Mouse (Mus musculus): ENCODE measurements around the gene C730034F03Rik. TPM values are rescaled to one million over a fixed set of nuclear protein-coding genes. Genes with fewer than 3 reads are reported as not detected.
A peak's percentile ranks its signal among the peaks of the same experiment; 100 is the strongest.

Gene C730034F03Rik
- 3.1 TPM in 2 replicates for polyA plus RNA-seq (2014; fragmentation: Nextera tagmentation; extraction: Ambion mirVana)

DNA sequence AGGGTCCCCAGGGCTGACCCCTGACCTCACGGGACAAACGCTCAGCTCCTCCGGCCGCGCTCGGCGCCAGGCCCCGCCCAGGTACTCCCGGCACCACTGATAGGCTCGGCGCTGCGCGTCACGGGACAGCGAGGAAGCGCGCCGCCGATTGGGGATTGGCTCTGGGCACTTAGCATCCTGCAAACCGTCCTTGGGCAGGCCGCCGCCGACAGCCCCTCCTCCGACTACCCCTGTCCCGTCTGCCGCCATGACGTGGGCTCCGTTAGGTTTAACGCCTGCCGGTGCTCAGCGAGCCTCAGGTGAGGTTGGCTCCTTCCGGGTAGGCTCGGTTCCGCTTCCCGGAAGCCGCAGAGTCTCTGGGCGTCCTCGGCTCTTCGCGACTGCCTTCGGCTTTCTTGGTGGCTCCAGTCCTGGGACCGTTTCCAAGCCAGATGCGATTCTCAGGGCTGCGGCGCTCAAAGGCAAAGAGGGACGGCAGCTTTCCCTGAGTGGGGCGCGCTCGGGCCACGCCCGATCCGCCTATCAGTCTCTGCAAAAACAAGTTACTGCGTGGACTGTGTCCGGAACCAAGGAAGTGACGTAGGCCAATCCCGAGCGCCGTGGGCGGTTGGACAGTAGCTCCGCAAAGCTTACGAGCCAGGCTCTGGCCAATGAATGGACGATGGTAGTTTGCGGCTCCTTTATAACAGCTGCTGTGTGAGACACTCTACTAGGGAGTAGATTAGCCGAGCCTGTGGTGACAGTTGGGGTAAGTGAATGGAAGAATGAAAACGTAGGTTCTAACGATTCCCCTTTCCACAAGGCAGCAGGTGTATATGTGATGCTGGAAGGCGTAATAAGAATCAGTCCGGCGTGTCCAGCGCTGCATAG is at the start of gene C730034F03Rik, which contains the start of the genes Gm44502 and Chkb:
TSS of gene C730034F03Rik (plus strand) at position 238 of the 870 bp plus-strand sequence.
TSS of gene Gm44502 (minus strand) at position 345 of the 870 bp plus-strand sequence.
TSS of gene Chkb (minus strand) at position 557 of the 870 bp plus-strand sequence.
- Histone ChIP-seq H3K9me3 (ENCODE audit: control insufficient read depth, low read length) (no peaks in the 10 kb centered on the region), H3K27ac (ENCODE audit: low read depth, low read length) (peak within 1 kb of the TSS; percentile 94), H3K4me1 (ENCODE audit: control insufficient read depth, insufficient read depth, low read length) (peaks cover 4% of the 10 kb centered on the region; the same call in 1 of the 2 replicates), H3K4me3 (ENCODE audit: low read length) (peak within 1 kb of the TSS; percentile 72), H3K9ac (ENCODE audit: low read depth, low read length) (peak within 1 kb of the TSS; percentile 68), H3K27me3 (ENCODE audit: control insufficient read depth, insufficient read depth, low read length) (no peaks in the 10 kb centered on the region), H3K36me3 (ENCODE audit: control insufficient read depth, insufficient read depth, low read length) (peaks cover 21% of the 10 kb centered on the region), H3K4me2 (replicated peaks; ENCODE audit: low read depth, low read length) (peak within 1 kb of the TSS; percentile 89)
- ATAC-seq (ENCODE audit: low FRiP score, low TSS enrichment) = peak; percentile 93
- under 1% methylated on average over 70 of the region's 70 CpGs for WGBS

DNA sequence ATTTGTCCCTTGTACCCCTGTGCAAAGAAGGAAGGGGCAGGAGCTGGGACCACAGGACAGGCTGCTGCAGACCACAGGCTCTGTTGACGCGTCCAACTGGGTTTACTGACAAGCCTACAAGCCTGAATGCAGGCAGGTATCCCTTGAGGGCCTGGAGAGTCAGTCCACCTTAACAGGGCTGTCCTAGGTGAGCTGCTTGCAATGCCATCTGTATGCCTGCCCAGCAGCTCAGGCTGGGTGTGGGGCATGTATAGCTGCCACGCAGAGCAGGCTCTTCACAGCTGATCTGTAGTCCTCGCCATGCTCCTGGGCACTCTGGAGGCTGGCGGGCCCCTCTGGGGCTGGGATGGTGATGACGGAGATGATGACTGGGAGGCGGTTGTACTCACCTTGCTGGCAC is 44.8 kb upstream of the C730034F03Rik start, which contains the start of gene Klhdc7b:
TSS of gene Klhdc7b (plus strand) at position 301 of the 400 bp plus-strand sequence.
- WGBS = 90% methylated on average over 7 of the region's 7 CpGs
- H3K36me3 ChIP-seq (ENCODE audit: control insufficient read depth, insufficient read depth, low read length) = no peaks in the 10 kb centered on the region
- H3K4me1 ChIP-seq (ENCODE audit: control insufficient read depth, insufficient read depth, low read length) = peaks cover under 1% of the 10 kb centered on the region; the same call in 1 of the 2 replicates
- peaks cover 7% of the 10 kb centered on the region for H3K27me3 ChIP-seq (ENCODE audit: control insufficient read depth, insufficient read depth, low read length)
- no peak within 1 kb of the TSS for H3K4me3 ChIP-seq (ENCODE audit: low read length)
- ATAC-seq (ENCODE audit: low FRiP score, low TSS enrichment) = no peak
- no peaks in the 10 kb centered on the region for H3K9me3 ChIP-seq (ENCODE audit: control insufficient read depth, low read length)
- H3K27ac ChIP-seq (ENCODE audit: low read depth, low read length) = no peak within 1 kb of the TSS
- no peak within 1 kb of the TSS for H3K4me2 ChIP-seq (replicated peaks; ENCODE audit: low read depth, low read length)
- no peak within 1 kb of the TSS for H3K9ac ChIP-seq (ENCODE audit: low read depth, low read length)

DNA sequence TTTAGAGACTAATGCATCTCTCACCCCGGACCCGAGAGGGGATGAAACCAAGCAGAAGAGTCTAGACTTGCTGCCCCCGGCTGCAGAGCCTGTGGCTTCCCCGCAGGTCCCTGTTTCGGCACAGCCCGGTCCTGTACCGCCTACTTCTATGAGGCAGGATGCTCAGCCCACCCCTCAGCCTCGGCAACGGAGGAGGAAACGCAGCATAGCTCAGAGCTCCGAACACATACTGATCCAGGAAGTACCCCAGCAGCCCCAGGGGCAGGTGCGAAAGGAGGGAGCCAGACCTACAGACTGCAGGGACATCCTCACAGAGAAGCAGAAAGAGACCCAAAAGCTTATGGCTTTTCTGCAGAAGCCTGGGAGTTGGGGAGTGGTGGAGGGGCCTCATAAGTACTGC is 42.3 kb upstream of the C730034F03Rik start:
- Histone ChIP-seq H3K36me3 (ENCODE audit: control insufficient read depth, insufficient read depth, low read length) (no peaks in the 10 kb centered on the region), H3K9me3 (ENCODE audit: control insufficient read depth, low read length) (no peaks in the 10 kb centered on the region), H3K4me2 (replicated peaks; ENCODE audit: low read depth, low read length) (no peak overlapping the region), H3K27ac (ENCODE audit: low read depth, low read length) (no peak overlapping the region), H3K27me3 (ENCODE audit: control insufficient read depth, insufficient read depth, low read length) (no peaks in the 10 kb centered on the region; the same call in 1 of the 2 replicates), H3K9ac (ENCODE audit: low read depth, low read length) (no peak overlapping the region), H3K4me1 (ENCODE audit: control insufficient read depth, insufficient read depth, low read length) (no peaks in the 10 kb centered on the region), H3K4me3 (ENCODE audit: low read length) (no peak overlapping the region)
- no peak for ATAC-seq (ENCODE audit: low FRiP score, low TSS enrichment)
- WGBS = 48% methylated on average over 12 of the region's 12 CpGs

DNA sequence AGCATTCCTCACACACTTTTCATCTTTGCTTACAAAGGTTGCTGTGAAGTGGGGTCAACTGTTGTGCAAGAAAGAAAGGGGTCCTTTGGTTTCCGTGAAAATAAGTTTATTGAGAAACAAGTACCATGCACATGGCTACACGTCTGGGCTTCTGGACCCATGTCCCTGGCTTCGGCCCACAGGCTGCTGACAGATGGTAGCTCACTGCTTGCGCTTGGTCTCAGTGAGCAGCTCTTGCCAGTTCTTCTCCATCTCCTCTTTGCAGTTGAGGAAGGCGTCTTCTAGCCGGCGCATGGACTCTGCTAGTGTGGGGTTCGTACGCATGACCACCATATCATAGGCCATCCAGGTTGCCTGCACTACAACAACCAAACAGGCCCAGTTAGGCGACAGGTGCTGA is 39.3 kb upstream of the C730034F03Rik start:
- no peak for ATAC-seq (ENCODE audit: low FRiP score, low TSS enrichment)
- 93% methylated on average over 10 of the region's 10 CpGs for WGBS
- H3K27ac ChIP-seq (ENCODE audit: low read depth, low read length) = no peak overlapping the region
- H3K9me3 ChIP-seq (ENCODE audit: control insufficient read depth, low read length) = no peaks in the 10 kb centered on the region
- no peaks in the 10 kb centered on the region for H3K4me1 ChIP-seq (ENCODE audit: control insufficient read depth, insufficient read depth, low read length)
- H3K4me3 ChIP-seq (ENCODE audit: low read length) = no peak overlapping the region
- no peaks in the 10 kb centered on the region for H3K36me3 ChIP-seq (ENCODE audit: control insufficient read depth, insufficient read depth, low read length)
- H3K9ac ChIP-seq (ENCODE audit: low read depth, low read length) = no peak overlapping the region
- H3K4me2 ChIP-seq (replicated peaks; ENCODE audit: low read depth, low read length) = no peak overlapping the region
- H3K27me3 ChIP-seq (ENCODE audit: control insufficient read depth, insufficient read depth, low read length) = no peaks in the 10 kb centered on the region

DNA sequence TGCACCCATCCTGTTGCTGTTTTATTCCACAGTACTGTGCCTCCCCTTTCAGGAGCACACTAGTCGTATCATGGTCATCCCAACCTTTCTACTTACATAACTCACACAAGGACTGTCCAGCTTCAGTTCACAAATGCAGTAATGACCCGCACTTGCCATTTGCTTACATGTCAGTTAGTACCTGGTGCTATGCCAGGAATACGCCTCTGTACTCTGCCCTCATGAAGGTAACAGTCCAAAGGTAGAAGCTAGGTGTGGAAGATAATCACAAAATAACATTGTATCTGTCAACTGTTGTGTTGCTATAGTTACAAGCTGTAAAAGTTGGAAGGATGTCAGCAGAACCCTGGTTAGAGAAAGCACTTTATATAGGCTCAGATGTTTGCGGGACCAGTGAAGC is 32.5 kb upstream of the C730034F03Rik start:
- Histone ChIP-seq H3K4me2 (replicated peaks; ENCODE audit: low read depth, low read length) (no peak overlapping the region), H3K27ac (ENCODE audit: low read depth, low read length) (no peak overlapping the region), H3K36me3 (ENCODE audit: control insufficient read depth, insufficient read depth, low read length) (no peaks in the 10 kb centered on the region), H3K4me3 (ENCODE audit: low read length) (no peak overlapping the region), H3K9ac (ENCODE audit: low read depth, low read length) (no peak overlapping the region), H3K4me1 (ENCODE audit: control insufficient read depth, insufficient read depth, low read length) (no peaks in the 10 kb centered on the region), H3K9me3 (ENCODE audit: control insufficient read depth, low read length) (no peaks in the 10 kb centered on the region), H3K27me3 (ENCODE audit: control insufficient read depth, insufficient read depth, low read length) (no peaks in the 10 kb centered on the region)
- no peak for ATAC-seq (ENCODE audit: low FRiP score, low TSS enrichment)
- WGBS = 83% methylated on average over 4 of the region's 4 CpGs

DNA sequence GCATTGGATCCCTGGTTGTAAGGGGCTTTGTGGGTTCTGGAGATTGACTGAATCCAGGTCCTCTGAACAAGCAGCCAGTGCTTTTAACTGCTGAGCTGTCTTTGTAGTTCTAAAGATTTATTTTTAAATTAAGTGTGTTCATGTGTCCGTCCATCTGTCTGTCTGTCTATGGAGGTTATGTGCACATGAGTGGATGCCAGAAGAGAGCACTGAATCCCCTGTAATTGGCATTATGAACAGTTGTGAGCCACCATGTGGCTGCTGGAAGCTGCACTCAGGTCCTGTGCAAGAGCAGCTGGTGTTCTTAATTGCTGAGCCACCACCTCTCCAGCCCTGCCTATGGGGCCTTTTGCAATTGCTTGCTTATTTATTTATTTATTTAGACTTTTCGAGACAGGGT is 31.2 kb upstream of the C730034F03Rik start:
- WGBS = 89% methylated on average over 2 of the region's 2 CpGs
- H3K4me3 ChIP-seq (ENCODE audit: low read length) = no peak overlapping the region
- H3K36me3 ChIP-seq (ENCODE audit: control insufficient read depth, insufficient read depth, low read length) = no peaks in the 10 kb centered on the region
- H3K4me1 ChIP-seq (ENCODE audit: control insufficient read depth, insufficient read depth, low read length) = no peaks in the 10 kb centered on the region
- H3K27me3 ChIP-seq (ENCODE audit: control insufficient read depth, insufficient read depth, low read length) = no peaks in the 10 kb centered on the region
- no peak overlapping the region for H3K9ac ChIP-seq (ENCODE audit: low read depth, low read length)
- no peak overlapping the region for H3K4me2 ChIP-seq (replicated peaks; ENCODE audit: low read depth, low read length)
- no peak overlapping the region for H3K27ac ChIP-seq (ENCODE audit: low read depth, low read length)
- no peak for ATAC-seq (ENCODE audit: low FRiP score, low TSS enrichment)
- no peaks in the 10 kb centered on the region for H3K9me3 ChIP-seq (ENCODE audit: control insufficient read depth, low read length)

DNA sequence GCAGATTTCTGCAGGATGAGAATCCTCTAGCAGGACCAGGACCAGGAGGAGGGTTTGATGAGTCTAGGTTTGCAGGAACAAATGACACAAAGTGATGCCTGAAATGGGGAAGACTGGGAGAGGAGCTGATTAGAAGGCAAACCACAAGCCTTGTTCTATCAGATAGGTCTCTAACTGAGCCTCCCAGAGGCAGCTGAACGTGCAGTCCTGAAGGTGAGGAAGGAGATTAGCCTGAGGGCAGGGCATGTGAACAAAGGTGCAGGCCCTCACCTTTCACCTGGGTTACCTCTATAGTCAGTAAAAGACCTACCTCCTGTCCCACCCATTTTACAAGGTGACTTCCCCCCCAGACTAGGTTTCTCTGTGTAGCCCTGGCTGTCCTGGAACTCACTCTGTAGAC is 29.7 kb upstream of the C730034F03Rik start:
- no peak overlapping the region for H3K4me2 ChIP-seq (replicated peaks; ENCODE audit: low read depth, low read length)
- WGBS = 31% methylated on average over 1 of the region's 1 CpGs
- no peaks in the 10 kb centered on the region for H3K36me3 ChIP-seq (ENCODE audit: control insufficient read depth, insufficient read depth, low read length)
- no peak overlapping the region for H3K4me3 ChIP-seq (ENCODE audit: low read length)
- H3K9me3 ChIP-seq (ENCODE audit: control insufficient read depth, low read length) = no peaks in the 10 kb centered on the region
- H3K9ac ChIP-seq (ENCODE audit: low read depth, low read length) = no peak overlapping the region
- no peak overlapping the region for H3K27ac ChIP-seq (ENCODE audit: low read depth, low read length)
- no peak for ATAC-seq (ENCODE audit: low FRiP score, low TSS enrichment)
- no peaks in the 10 kb centered on the region for H3K4me1 ChIP-seq (ENCODE audit: control insufficient read depth, insufficient read depth, low read length)
- H3K27me3 ChIP-seq (ENCODE audit: control insufficient read depth, insufficient read depth, low read length) = no peaks in the 10 kb centered on the region

DNA sequence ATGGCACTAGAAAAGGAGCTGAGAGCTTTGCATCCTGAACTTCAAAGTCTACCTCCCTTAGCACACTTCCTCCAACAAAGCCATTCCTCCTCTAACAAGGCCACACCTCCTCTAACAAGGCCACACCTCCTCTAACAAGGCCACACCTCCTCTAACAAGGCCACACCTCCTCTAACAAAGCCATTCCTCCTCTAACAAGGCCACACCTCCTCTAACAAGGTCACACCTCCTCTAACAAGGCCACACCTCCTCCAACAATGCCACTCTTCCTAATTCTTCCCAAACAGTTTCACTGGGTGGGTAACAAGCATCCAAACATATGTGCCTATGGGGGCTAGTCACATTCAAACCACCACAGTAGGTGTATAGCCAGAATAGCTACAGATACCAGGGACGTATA is 26.9 kb upstream of the C730034F03Rik start:
- no peaks in the 10 kb centered on the region for H3K36me3 ChIP-seq (ENCODE audit: control insufficient read depth, insufficient read depth, low read length)
- H3K4me1 ChIP-seq (ENCODE audit: control insufficient read depth, insufficient read depth, low read length) = no peaks in the 10 kb centered on the region
- H3K9me3 ChIP-seq (ENCODE audit: control insufficient read depth, low read length) = peaks cover 3% of the 10 kb centered on the region; the same call in 1 of the 2 replicates
- H3K4me3 ChIP-seq (ENCODE audit: low read length) = no peak overlapping the region
- 92% methylated on average over 1 of the region's 1 CpGs for WGBS
- H3K27me3 ChIP-seq (ENCODE audit: control insufficient read depth, insufficient read depth, low read length) = no peaks in the 10 kb centered on the region
- no peak for ATAC-seq (ENCODE audit: low FRiP score, low TSS enrichment)
- H3K9ac ChIP-seq (ENCODE audit: low read depth, low read length) = no peak overlapping the region
- no peak overlapping the region for H3K27ac ChIP-seq (ENCODE audit: low read depth, low read length)
- no peak overlapping the region for H3K4me2 ChIP-seq (replicated peaks; ENCODE audit: low read depth, low read length)
